Mouse (Mus musculus) bone marrow, adult 2 months (tissue): ENCODE data around the gene Mrfap1. TPM values are rescaled to one million over a fixed set of nuclear protein-coding genes. Genes with fewer than 3 reads are reported as not detected.

Source experiments
- H3K27ac ChIP-seq: fragments of 200-500 bp; 2 replicates; pipeline ENCODE4 v1.5.1; 2012; ENCODE audit warnings: low read depth, mild to moderate bottlenecking, control low read depth, inconsistent platforms, low read length; ENCODE audit not compliant: control insufficient read depth, poor library complexity, insufficient read depth
- H3K4me1 ChIP-seq: fragments of 200-500 bp; 2 replicates; pipeline ENCODE4 v1.6.1; 2011; ENCODE audit warnings: low read length; ENCODE audit not compliant: control insufficient read depth, insufficient read depth
- H3K4me3 ChIP-seq: fragments of 200-500 bp; replicated peaks from 2 replicates; pipeline ENCODE3; 2011; ENCODE audit warnings: mild to moderate bottlenecking, low read depth, low read length, control low read depth; ENCODE audit not compliant: control insufficient read depth
- CTCF ChIP-seq: fragments of 200-500 bp; IDR thresholded peaks from 2 replicates; pipeline ENCODE4 v1.5.1; 2011; ENCODE audit warnings: low read length, control low read depth; ENCODE audit not compliant: control insufficient read depth, insufficient read depth
- POLR2A ChIP-seq: fragments of 200-500 bp; IDR thresholded peaks from 2 replicates; pipeline ENCODE4 v1.6.1; 2011; ENCODE audit warnings: low read depth, mild to moderate bottlenecking, control low read depth, low read length, borderline replicate concordance; ENCODE audit not compliant: control insufficient read depth
- WGBS: fragments of 180-500 bp; shearing (Covaris S2); methylation state at CpG from one replicate; pipeline ENCODE4 v1.1.7; 2018; 5-methylcytosine and 5-hydroxymethylcytosine counted together
- polyA plus RNA-seq: library from polyadenylated mRNA; stranded (reverse); fragments of >200 nt; gene quantifications from 2 replicates; pipeline ENCODE4 v1.2.4, GENCODE M21; 2011; ENCODE audit warnings: low replicate concordance; ENCODE audit not compliant: missing spikeins, insufficient read depth, insufficient read length

Mrfap1 gene
- polyA plus RNA-seq, 1 experiment = 153 TPM

DNA sequence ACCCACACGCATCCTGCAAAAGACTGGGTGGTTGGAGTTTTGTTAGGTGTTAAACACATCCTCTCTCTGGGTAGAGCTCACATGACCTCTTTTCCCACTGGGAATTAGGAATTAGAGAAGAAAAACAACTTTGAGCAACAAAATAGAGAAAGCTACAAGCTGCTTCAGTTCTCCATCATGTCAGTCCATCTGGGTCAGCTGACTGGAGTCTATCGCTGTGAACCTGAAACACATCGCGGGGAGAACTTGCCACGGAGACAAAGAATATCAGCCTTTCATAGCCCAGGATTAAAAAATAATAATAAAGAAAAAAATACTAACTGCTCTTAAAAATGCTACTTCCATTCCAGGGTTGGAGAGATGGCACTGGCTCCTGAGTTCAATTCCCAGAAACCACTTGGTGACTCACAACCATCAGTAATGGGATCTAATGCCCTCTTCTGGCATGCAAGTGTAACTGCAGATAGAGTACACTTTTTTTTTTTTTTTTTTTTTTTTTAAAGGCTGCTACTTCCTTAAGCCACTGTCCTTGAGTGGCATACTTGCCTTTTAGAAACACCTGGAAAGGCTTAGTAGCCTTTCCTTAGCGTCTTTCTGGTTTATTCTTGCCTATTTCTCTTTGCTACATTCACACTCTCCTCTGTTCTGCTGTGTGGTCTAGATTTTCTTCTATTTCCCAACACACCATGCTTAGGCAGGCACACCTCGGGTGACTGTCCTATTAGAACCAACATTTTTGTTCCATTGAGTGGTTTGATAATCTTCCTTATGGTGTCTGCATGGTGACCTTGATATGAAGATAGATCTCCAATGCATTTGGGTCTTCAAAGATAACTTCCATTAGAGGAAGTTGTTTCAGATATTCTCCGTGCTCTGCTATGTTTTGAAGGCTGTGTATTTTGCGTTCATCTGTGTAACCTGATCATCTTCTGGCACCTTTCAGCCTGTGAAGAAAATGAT, 46.2 kb downstream of the Mrfap1 start:
- 69% methylated on average over 9 of the region's 9 CpGs for WGBS
- TF ChIP-seq POLR2A = no peak
- no peak for TF ChIP-seq CTCF

DNA sequence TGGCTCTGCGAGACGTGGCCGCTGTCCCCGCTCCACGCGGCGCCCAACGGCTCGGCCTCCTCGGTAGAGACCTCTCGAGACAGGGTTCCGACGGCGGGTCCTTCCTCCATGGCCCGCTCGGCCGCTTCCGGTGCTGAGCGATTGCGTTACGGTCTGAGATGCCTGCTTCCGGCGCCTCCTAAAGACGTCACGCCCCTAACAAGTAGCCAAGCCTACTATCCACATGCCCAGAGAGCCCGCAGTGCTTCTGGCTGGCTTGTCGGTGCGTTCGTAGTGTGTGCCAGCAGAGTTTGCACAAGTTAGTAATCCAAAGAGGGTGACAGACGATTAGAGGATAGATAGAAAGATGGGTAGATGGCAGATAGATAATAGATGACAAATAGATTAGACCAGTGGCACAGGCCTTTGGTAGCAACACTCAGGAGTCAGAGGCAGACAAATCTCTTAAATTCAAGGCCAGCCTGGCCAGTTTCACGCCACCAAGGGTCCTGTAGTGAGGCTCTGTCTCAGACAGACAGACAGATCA, 48.0 kb downstream of the Mrfap1 start, which contains the start of gene Bloc1s4:
TSS of gene Bloc1s4 (minus strand) at position 115 of the 526 bp plus-strand sequence.
- TF ChIP-seq POLR2A (peak; percentile 84; the same call in 1 of the 2 replicates), CTCF (no peak)
- Histone ChIP-seq H3K4me3 (peak within 1 kb of the TSS; percentile 97), H3K4me1 (no peaks in the 10 kb centered on the region), H3K27ac (peak within 1 kb of the TSS; percentile 76)
- WGBS = 3% methylated on average over 31 of the region's 31 CpGs

More for the DNA sequence above, 46.2 kb downstream of the Mrfap1 start:
- no peak overlapping the region for H3K27ac ChIP-seq
- no peak overlapping the region for H3K4me3 ChIP-seq
- H3K4me1 ChIP-seq = no peaks in the 10 kb centered on the region

DNA sequence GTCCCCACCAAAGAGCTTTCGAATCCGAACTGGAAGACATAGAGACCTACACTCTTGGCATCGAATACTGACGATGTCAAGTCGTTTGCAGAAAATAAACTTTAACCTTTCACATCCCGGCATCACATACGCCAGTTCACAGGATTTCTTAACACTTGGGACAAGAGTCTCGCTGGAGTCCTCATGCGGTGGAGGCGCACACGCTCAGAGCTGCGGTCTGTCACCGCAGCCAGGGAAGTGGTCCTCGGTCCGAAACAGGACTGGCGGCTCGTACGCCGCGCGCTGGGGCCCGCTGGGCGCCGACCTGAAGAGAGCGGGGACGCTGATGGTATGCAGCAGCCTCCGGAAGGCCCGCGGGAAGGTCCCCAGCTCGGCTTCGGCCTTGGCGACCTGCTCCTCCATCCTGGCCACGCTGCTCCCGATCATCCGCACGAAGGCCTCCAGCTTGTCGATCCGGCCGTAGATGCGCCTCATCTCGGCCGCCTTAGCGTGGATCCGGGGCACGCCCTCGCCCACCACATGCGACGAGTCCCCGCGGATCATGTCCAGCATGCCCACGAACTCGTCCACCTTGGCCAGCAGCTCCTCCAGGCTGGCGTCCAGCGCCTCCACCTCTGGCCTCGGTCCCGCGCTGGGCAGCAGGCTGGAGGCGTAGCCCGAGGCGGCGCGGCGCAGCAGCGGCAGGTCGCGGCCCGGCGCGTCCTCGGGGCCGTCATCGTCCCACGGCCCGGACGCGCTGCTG, 48.6 kb downstream of the Mrfap1 start:
- peak overlapping the region; percentile 97 for H3K4me3 ChIP-seq
- TF ChIP-seq POLR2A (no peak), CTCF (no peak)
- no peaks in the 10 kb centered on the region for H3K4me1 ChIP-seq
- WGBS = 1% methylated on average over 76 of the region's 76 CpGs
- peak overlapping the region; percentile 76 for H3K27ac ChIP-seq

DNA sequence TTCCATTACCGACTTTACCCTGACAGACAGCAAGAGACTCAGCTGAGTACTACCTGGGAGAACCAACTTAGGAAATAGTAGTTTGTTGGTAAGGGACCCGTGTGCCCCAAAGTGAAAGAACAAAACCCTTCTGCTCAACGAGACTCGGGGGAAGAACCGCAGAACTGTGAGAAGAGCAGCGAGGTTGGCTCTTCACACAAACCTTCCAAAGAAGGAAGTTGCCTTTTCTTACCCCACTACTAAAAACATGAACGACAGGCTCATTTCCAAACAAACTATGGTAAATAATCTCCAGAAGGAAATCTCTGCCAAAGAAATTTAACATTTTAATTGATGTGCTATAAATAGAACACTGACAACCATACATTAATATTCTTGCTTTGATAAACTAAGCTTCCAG, 49.5 kb downstream of the Mrfap1 start:
- Histone ChIP-seq H3K4me3 (no peak overlapping the region), H3K4me1 (no peaks in the 10 kb centered on the region), H3K27ac (no peak overlapping the region)
- WGBS = 20% methylated on average over 7 of the region's 7 CpGs
- TF ChIP-seq CTCF (no peak), POLR2A (no peak)

Other genes starting within 250 kb of the Mrfap1 start
- gene Tbc1d14, start 203.5 kb downstream of the Mrfap1 start, polyA plus RNA-seq = 7.5 and 34.7 TPM in 2 replicates
- gene D5Ertd579e, start 100.7 kb downstream of the Mrfap1 start, polyA plus RNA-seq = 23.9 and 28.6 TPM in 2 replicates
- 13.6 and 14.4 TPM in 2 replicates for gene Bloc1s4, start 48.1 kb downstream of the Mrfap1 start, polyA plus RNA-seq
- 7.0 and 16.5 TPM in 2 replicates for gene Man2b2, start 33.9 kb upstream of the Mrfap1 start, polyA plus RNA-seq
- 0.60 TPM in 1 of 2 replicates, not detected in the other for gene Ppp2r2c, start 71.7 kb upstream of the Mrfap1 start, polyA plus RNA-seq
- gene Wfs1, start 192.4 kb upstream of the Mrfap1 start, polyA plus RNA-seq = 2.0 and 3.7 TPM in 2 replicates